Mouse (Mus musculus) forebrain, embryonic 14.5 days (tissue): ENCODE measurements around the gene Nav2. TPM values are rescaled to one million over a fixed set of nuclear protein-coding genes. Genes with fewer than 3 reads are reported as not detected.

Experiments used
- ATAC-seq: fragments of 200-750 bp; cut with Nextera tagmentation; 2 replicates; pipeline ENCODE4 v1.8.0; 2017; ENCODE audit warnings: mild to moderate bottlenecking, moderate library complexity
- DNase-seq: peaks from one replicate; pipeline ENCODE4 v3.0.0-alpha.2; 2015; ENCODE audit warnings: low spot score
- H3K27ac ChIP-seq: fragments of 300-500 bp; sonication (generic); 2 replicates; pipeline ENCODE4 v1.5.1; 2014; ENCODE audit warnings: low read depth, mild to moderate bottlenecking, control low read depth, low read length, moderate library complexity
- H3K27me3 ChIP-seq: fragments of 300-500 bp; sonication (generic); replicated peaks from 2 replicates; pipeline ENCODE4 v1.6.1; 2014; ENCODE audit warnings: low read length, control low read depth, mixed read lengths; ENCODE audit not compliant: control insufficient read depth, insufficient read depth
- H3K36me3 ChIP-seq: fragments of 300-500 bp; sonication (generic); 2 replicates; pipeline ENCODE4 v1.6.1; 2014; ENCODE audit warnings: low read length, control low read depth; ENCODE audit not compliant: control insufficient read depth, insufficient read depth
- H3K4me1 ChIP-seq: fragments of 300-500 bp; sonication (generic); 2 replicates; pipeline ENCODE4 v1.6.1; 2014; ENCODE audit warnings: antibody characterized with exemption, low read length, control low read depth; ENCODE audit not compliant: control insufficient read depth, insufficient read depth
- H3K4me2 ChIP-seq: fragments of 300-500 bp; sonication (generic); 2 replicates; pipeline ENCODE4 v1.6.1; 2014; ENCODE audit warnings: mild to moderate bottlenecking, control low read depth, low read length
- H3K4me3 ChIP-seq: fragments of 300-500 bp; sonication (generic); 2 replicates; pipeline ENCODE4 v1.5.1; 2014; ENCODE audit warnings: low read depth, low read length, control low read depth
- H3K9ac ChIP-seq: fragments of 300-500 bp; sonication (generic); 2 replicates; pipeline ENCODE4 v1.6.1; 2014; ENCODE audit warnings: mild to moderate bottlenecking, low read length, control low read depth, moderate library complexity
- H3K9me3 ChIP-seq: fragments of 300-500 bp; sonication (generic); replicated peaks from 2 replicates; pipeline ENCODE4 v1.6.1; 2016; ENCODE audit warnings: low read length, control low read depth, mixed read lengths; ENCODE audit not compliant: control insufficient read depth
- whole genome bisulfite sequencing: fragments of 180-500 bp; shearing (Covaris S2); extraction: QIAGEN DNeasy Blood & Tissue Kit; methylation state at CpG from one replicate; pipeline ENCODE4 v1.1.7; 2014; 5-methylcytosine and 5-hydroxymethylcytosine counted together
- polyA plus RNA-seq: library from polyadenylated mRNA; unstranded; fragments of >200 nt; fragmentation: Nextera tagmentation; extraction: Ambion mirVana; gene quantifications from 2 replicates; pipeline ENCODE4 v1.2.1, GENCODE M21; 2014

Gene Nav2
- polyA plus RNA-seq, 1 experiment from 2014 or later, result 6.3 TPM

- H3K27ac ChIP-seq, result no peak overlapping the region
- no peak overlapping the region for H3K4me2 ChIP-seq
- H3K9ac ChIP-seq, result no peak overlapping the region
- H3K27me3 ChIP-seq, result no peaks in the 10 kb centered on the region
- H3K4me1 ChIP-seq, result peaks cover 22% of the 10 kb centered on the region
- no peak overlapping the region for H3K4me3 ChIP-seq
- no peaks in the 10 kb centered on the region for H3K36me3 ChIP-seq
- WGBS, result 34% methylated on average over 1 of the region's 1 CpGs
- DNase-seq, result no peak
- no peak for ATAC-seq
- H3K9me3 ChIP-seq, result no peaks in the 10 kb centered on the region
These were observed 162.1 kb downstream of the Nav2 start for GRCm38 (mm10) chr7:49070621-49071020.

GRCm38 (mm10) chr7:49071141-49071567 lies 162.6 kb downstream of the Nav2 start:
- Histone ChIP-seq H3K9me3 (no peaks in the 10 kb centered on the region), H3K27ac (no peak overlapping the region), H3K9ac (no peak overlapping the region), H3K36me3 (no peaks in the 10 kb centered on the region), H3K27me3 (no peaks in the 10 kb centered on the region), H3K4me1 (peaks cover 22% of the 10 kb centered on the region), H3K4me2 (no peak overlapping the region), H3K4me3 (no peak overlapping the region)
- whole genome bisulfite sequencing, result 9% methylated on average over 7 of the region's 7 CpGs
- DNase-seq (no peak), ATAC-seq (peak; percentile 33; the same call in 1 of the 2 replicates)

GRCm38 (mm10) chr7:49075333-49075934 lies 166.9 kb downstream of the Nav2 start:
- ATAC-seq (no peak), DNase-seq (no peak)
- H3K27ac ChIP-seq, result 0 out of 2 replicates have a peak overlapping the region, but pooled peaks have one; percentile 17
- no peaks in the 10 kb centered on the region for H3K9me3 ChIP-seq
- no peaks in the 10 kb centered on the region for H3K27me3 ChIP-seq
- H3K4me3 ChIP-seq, result no peak overlapping the region
- 66% methylated on average over 10 of the region's 10 CpGs for WGBS
- H3K4me1 ChIP-seq, result peaks cover 20% of the 10 kb centered on the region
- H3K9ac ChIP-seq, result no peak overlapping the region
- H3K4me2 ChIP-seq, result no peak overlapping the region
- no peaks in the 10 kb centered on the region for H3K36me3 ChIP-seq

- Histone ChIP-seq H3K4me1 (peaks cover 17% of the 10 kb centered on the region), H3K27ac (no peak overlapping the region), H3K36me3 (no peaks in the 10 kb centered on the region), H3K9me3 (no peaks in the 10 kb centered on the region), H3K4me3 (no peak overlapping the region), H3K27me3 (no peaks in the 10 kb centered on the region), H3K4me2 (no peak overlapping the region), H3K9ac (no peak overlapping the region)
- ATAC-seq (peak; percentile 38; the same call in 1 of the 2 replicates), DNase-seq (peak; percentile 51)
- WGBS, result 36% methylated on average over 8 of the region's 8 CpGs
These were observed 167.8 kb downstream of the Nav2 start for GRCm38 (mm10) chr7:49076283-49076694.

- Histone ChIP-seq H3K4me3 (no peak overlapping the region), H3K9ac (no peak overlapping the region), H3K27me3 (no peaks in the 10 kb centered on the region), H3K9me3 (no peaks in the 10 kb centered on the region), H3K4me2 (no peak overlapping the region), H3K4me1 (peaks cover 20% of the 10 kb centered on the region), H3K36me3 (no peaks in the 10 kb centered on the region), H3K27ac (no peak overlapping the region)
- ATAC-seq, result peak; percentile 71
- DNase-seq, result peak; percentile 78
- WGBS, result 22% methylated on average over 5 of the region's 5 CpGs
These were observed 170.4 kb downstream of the Nav2 start for GRCm38 (mm10) chr7:49078930-49079329.

GRCm38 (mm10) chr7:49082585-49083165 lies 174.2 kb downstream of the Nav2 start:
- Histone ChIP-seq H3K4me3 (no peak overlapping the region), H3K36me3 (no peaks in the 10 kb centered on the region), H3K4me1 (peaks cover 23% of the 10 kb centered on the region), H3K4me2 (no peak overlapping the region), H3K27me3 (no peaks in the 10 kb centered on the region), H3K27ac (no peak overlapping the region), H3K9me3 (no peaks in the 10 kb centered on the region), H3K9ac (no peak overlapping the region)
- ATAC-seq (no peak), DNase-seq (peak; percentile 49)
- WGBS, result 33% methylated on average over 4 of the region's 4 CpGs

- no peaks in the 10 kb centered on the region for H3K9me3 ChIP-seq
- no peak overlapping the region for H3K4me3 ChIP-seq
- no peak overlapping the region; the same call in 1 of the 2 replicates for H3K27ac ChIP-seq
- peaks cover 16% of the 10 kb centered on the region for H3K4me1 ChIP-seq
- peak; percentile 48 for DNase-seq
- H3K9ac ChIP-seq, result no peak overlapping the region
- H3K27me3 ChIP-seq, result no peaks in the 10 kb centered on the region
- no peaks in the 10 kb centered on the region for H3K36me3 ChIP-seq
- WGBS, result 64% methylated on average over 8 of the region's 8 CpGs
- no peak overlapping the region for H3K4me2 ChIP-seq
- ATAC-seq, result 0 out of 2 replicates have a peak, but pooled peaks have one; percentile 49
These were observed 176.3 kb downstream of the Nav2 start for GRCm38 (mm10) chr7:49084768-49085167.

GRCm38 (mm10) chr7:49085759-49086158 lies 177.2 kb downstream of the Nav2 start:
- WGBS, result 84% methylated on average over 10 of the region's 10 CpGs
- Histone ChIP-seq H3K9ac (no peak overlapping the region), H3K27ac (no peak overlapping the region), H3K27me3 (no peaks in the 10 kb centered on the region), H3K4me3 (no peak overlapping the region), H3K9me3 (no peaks in the 10 kb centered on the region), H3K4me2 (no peak overlapping the region), H3K4me1 (peaks cover 16% of the 10 kb centered on the region), H3K36me3 (no peaks in the 10 kb centered on the region)
- ATAC-seq, result no peak
- no peak for DNase-seq

- H3K4me1 ChIP-seq, result peaks cover 19% of the 10 kb centered on the region
- DNase-seq (no peak), ATAC-seq (no peak; the same call in 1 of the 2 replicates)
- H3K9ac ChIP-seq, result no peak overlapping the region
- H3K27ac ChIP-seq, result no peak overlapping the region
- WGBS, result 72% methylated on average over 5 of the region's 5 CpGs
- no peaks in the 10 kb centered on the region for H3K36me3 ChIP-seq
- no peak overlapping the region for H3K4me2 ChIP-seq
- no peaks in the 10 kb centered on the region for H3K9me3 ChIP-seq
- H3K4me3 ChIP-seq, result no peak overlapping the region
- no peaks in the 10 kb centered on the region for H3K27me3 ChIP-seq
These were observed 178.6 kb downstream of the Nav2 start for GRCm38 (mm10) chr7:49087154-49087553.
